Mouse (Mus musculus): ENCODE results near the gene Sh3rf1. TPM values are rescaled to one million over a fixed set of nuclear protein-coding genes. Genes with fewer than 3 reads are reported as not detected.

Sh3rf1 gene
- polyA plus RNA-seq, 1 experiment from 2014 or later, result 5.3 TPM

GRCm38 (mm10) chr8:61242896-61243295 lies 19.2 kb downstream of the Sh3rf1 start:
- Histone ChIP-seq H3K27me3 (replicated peaks) (peaks cover 6% of the 10 kb centered on the region), H3K27ac (replicated peaks) (no peak overlapping the region), H3K4me3 (no peak overlapping the region), H3K9me3 (peaks cover 8% of the 10 kb centered on the region), H3K36me3 (peaks cover 16% of the 10 kb centered on the region), H3K9ac (no peak overlapping the region), H3K4me1 (peaks cover 10% of the 10 kb centered on the region), H3K4me2 (peak overlapping the region; percentile 35)
- no peak for ATAC-seq (ENCODE audit: extremely low read depth, insufficient number of reproducible peaks, low FRiP score, low TSS enrichment)
- WGBS, result 91% methylated on average over 19 of the region's 19 CpGs

GRCm38 (mm10) chr8:61243491-61243890 lies 19.8 kb downstream of the Sh3rf1 start:
- Histone ChIP-seq H3K4me1 (peaks cover 16% of the 10 kb centered on the region), H3K27ac (replicated peaks) (0 out of 2 replicates have a peak overlapping the region, but pooled peaks have one; percentile 15), H3K4me2 (peak overlapping the region; percentile 35), H3K27me3 (replicated peaks) (peaks cover under 1% of the 10 kb centered on the region; the same call in 1 of the 2 replicates), H3K9me3 (peaks cover 8% of the 10 kb centered on the region), H3K36me3 (peaks cover 16% of the 10 kb centered on the region), H3K9ac (no peak overlapping the region), H3K4me3 (no peak overlapping the region)
- 66% methylated on average over 5 of the region's 5 CpGs for WGBS
- no peak for ATAC-seq (ENCODE audit: extremely low read depth, insufficient number of reproducible peaks, low FRiP score, low TSS enrichment)

- H3K9ac ChIP-seq, result no peak overlapping the region
- H3K27me3 ChIP-seq (replicated peaks), result no peaks in the 10 kb centered on the region; the same call in 1 of the 2 replicates
- H3K4me3 ChIP-seq, result no peak overlapping the region
- peaks cover 20% of the 10 kb centered on the region for H3K36me3 ChIP-seq
- no peak overlapping the region for H3K27ac ChIP-seq (replicated peaks)
- WGBS, result 90% methylated on average over 7 of the region's 7 CpGs
- peaks cover 12% of the 10 kb centered on the region for H3K9me3 ChIP-seq
- H3K4me2 ChIP-seq, result no peak overlapping the region
- no peak for ATAC-seq (ENCODE audit: extremely low read depth, insufficient number of reproducible peaks, low FRiP score, low TSS enrichment)
- peaks cover 16% of the 10 kb centered on the region for H3K4me1 ChIP-seq
Observed at GRCm38 (mm10) chr8:61244157-61244556, 20.5 kb downstream of the Sh3rf1 start.

- H3K27me3 ChIP-seq (replicated peaks), result no peaks in the 10 kb centered on the region
- H3K27ac ChIP-seq (replicated peaks), result peak overlapping the region; percentile 53
- peaks cover 16% of the 10 kb centered on the region for H3K4me1 ChIP-seq
- peaks cover 15% of the 10 kb centered on the region for H3K9me3 ChIP-seq
- no peak for ATAC-seq (ENCODE audit: extremely low read depth, insufficient number of reproducible peaks, low FRiP score, low TSS enrichment)
- WGBS, result 54% methylated on average over 13 of the region's 13 CpGs
- H3K36me3 ChIP-seq, result peaks cover 18% of the 10 kb centered on the region
- H3K4me2 ChIP-seq, result peak overlapping the region; percentile 30
- no peak overlapping the region for H3K4me3 ChIP-seq
- H3K9ac ChIP-seq, result no peak overlapping the region; the same call in 1 of the 2 replicates
Observed at GRCm38 (mm10) chr8:61247270-61248025, 23.8 kb downstream of the Sh3rf1 start.

GRCm38 (mm10) chr8:61249511-61249910 lies 25.8 kb downstream of the Sh3rf1 start:
- Histone ChIP-seq H3K4me3 (no peak overlapping the region), H3K9me3 (peaks cover 13% of the 10 kb centered on the region), H3K36me3 (peaks cover 10% of the 10 kb centered on the region), H3K27me3 (replicated peaks) (no peaks in the 10 kb centered on the region), H3K4me1 (peaks cover 21% of the 10 kb centered on the region), H3K27ac (replicated peaks) (no peak overlapping the region), H3K4me2 (no peak overlapping the region), H3K9ac (no peak overlapping the region)
- no peak for ATAC-seq (ENCODE audit: extremely low read depth, insufficient number of reproducible peaks, low FRiP score, low TSS enrichment)
- 86% methylated on average over 4 of the region's 4 CpGs for WGBS

GRCm38 (mm10) chr8:61254196-61254595 lies 30.5 kb downstream of the Sh3rf1 start:
- Histone ChIP-seq H3K27ac (replicated peaks) (no peak overlapping the region), H3K4me1 (peaks cover 25% of the 10 kb centered on the region), H3K4me2 (no peak overlapping the region), H3K9ac (no peak overlapping the region), H3K36me3 (peaks cover 6% of the 10 kb centered on the region), H3K27me3 (replicated peaks) (no peaks in the 10 kb centered on the region), H3K9me3 (peaks cover 8% of the 10 kb centered on the region), H3K4me3 (no peak overlapping the region)
- 60% methylated on average over 5 of the region's 5 CpGs for WGBS
- no peak for ATAC-seq (ENCODE audit: extremely low read depth, insufficient number of reproducible peaks, low FRiP score, low TSS enrichment)

- no peak overlapping the region for H3K4me3 ChIP-seq
- no peak overlapping the region for H3K4me2 ChIP-seq
- H3K36me3 ChIP-seq, result no peaks in the 10 kb centered on the region
- no peaks in the 10 kb centered on the region for H3K27me3 ChIP-seq (replicated peaks)
- H3K9ac ChIP-seq, result no peak overlapping the region
- no peaks in the 10 kb centered on the region for H3K9me3 ChIP-seq
- ATAC-seq (ENCODE audit: extremely low read depth, insufficient number of reproducible peaks, low FRiP score, low TSS enrichment), result no peak
- no peak overlapping the region for H3K27ac ChIP-seq (replicated peaks)
- peaks cover 25% of the 10 kb centered on the region for H3K4me1 ChIP-seq
- WGBS, result 67% methylated on average over 9 of the region's 9 CpGs
Observed at GRCm38 (mm10) chr8:61258828-61259227, 35.2 kb downstream of the Sh3rf1 start.

GRCm38 (mm10) chr8:61259526-61259925 lies 35.9 kb downstream of the Sh3rf1 start:
- H3K9me3 ChIP-seq, result no peaks in the 10 kb centered on the region
- H3K4me2 ChIP-seq, result no peak overlapping the region
- no peak overlapping the region for H3K4me3 ChIP-seq
- no peaks in the 10 kb centered on the region for H3K27me3 ChIP-seq (replicated peaks)
- 80% methylated on average over 7 of the region's 7 CpGs for WGBS
- H3K27ac ChIP-seq (replicated peaks), result no peak overlapping the region
- no peaks in the 10 kb centered on the region for H3K36me3 ChIP-seq
- ATAC-seq (ENCODE audit: extremely low read depth, insufficient number of reproducible peaks, low FRiP score, low TSS enrichment), result no peak
- no peak overlapping the region for H3K9ac ChIP-seq
- H3K4me1 ChIP-seq, result peaks cover 20% of the 10 kb centered on the region

GRCm38 (mm10) chr8:61260530-61260929 lies 36.9 kb downstream of the Sh3rf1 start:
- WGBS, result 81% methylated on average over 7 of the region's 7 CpGs
- Histone ChIP-seq H3K9ac (no peak overlapping the region), H3K36me3 (no peaks in the 10 kb centered on the region), H3K4me1 (peaks cover 22% of the 10 kb centered on the region), H3K4me2 (no peak overlapping the region), H3K9me3 (no peaks in the 10 kb centered on the region), H3K27me3 (replicated peaks) (no peaks in the 10 kb centered on the region), H3K4me3 (no peak overlapping the region), H3K27ac (replicated peaks) (no peak overlapping the region)
- no peak for ATAC-seq (ENCODE audit: extremely low read depth, insufficient number of reproducible peaks, low FRiP score, low TSS enrichment)

- no peak for ATAC-seq (ENCODE audit: extremely low read depth, insufficient number of reproducible peaks, low FRiP score, low TSS enrichment)
- Histone ChIP-seq H3K9me3 (no peaks in the 10 kb centered on the region), H3K36me3 (no peaks in the 10 kb centered on the region), H3K4me3 (no peak overlapping the region), H3K9ac (no peak overlapping the region), H3K4me1 (peaks cover 21% of the 10 kb centered on the region), H3K27me3 (replicated peaks) (no peaks in the 10 kb centered on the region), H3K4me2 (no peak overlapping the region), H3K27ac (replicated peaks) (no peak overlapping the region)
- WGBS, result 71% methylated on average over 4 of the region's 4 CpGs
Observed at GRCm38 (mm10) chr8:61261374-61261773, 37.7 kb downstream of the Sh3rf1 start.

- ATAC-seq (ENCODE audit: extremely low read depth, insufficient number of reproducible peaks, low FRiP score, low TSS enrichment), result no peak
- peaks cover 22% of the 10 kb centered on the region for H3K4me1 ChIP-seq
- H3K9ac ChIP-seq, result no peak overlapping the region
- 89% methylated on average over 4 of the region's 4 CpGs for WGBS
- no peaks in the 10 kb centered on the region for H3K27me3 ChIP-seq (replicated peaks)
- H3K27ac ChIP-seq (replicated peaks), result no peak overlapping the region
- H3K4me2 ChIP-seq, result no peak overlapping the region
- H3K4me3 ChIP-seq, result no peak overlapping the region
- no peaks in the 10 kb centered on the region for H3K36me3 ChIP-seq
- H3K9me3 ChIP-seq, result no peaks in the 10 kb centered on the region
Observed at GRCm38 (mm10) chr8:61263691-61264090, 40.0 kb downstream of the Sh3rf1 start.

- 23% methylated on average over 7 of the region's 7 CpGs for WGBS
- Histone ChIP-seq H3K9me3 (no peaks in the 10 kb centered on the region), H3K9ac (no peak overlapping the region), H3K36me3 (no peaks in the 10 kb centered on the region), H3K4me3 (no peak overlapping the region), H3K4me2 (peak overlapping the region; percentile 21; the same call in 1 of the 2 replicates), H3K27ac (replicated peaks) (peak overlapping the region; percentile 61; the same call in 1 of the 2 replicates), H3K27me3 (replicated peaks) (no peaks in the 10 kb centered on the region), H3K4me1 (peaks cover 19% of the 10 kb centered on the region)
- no peak for ATAC-seq (ENCODE audit: extremely low read depth, insufficient number of reproducible peaks, low FRiP score, low TSS enrichment)
Observed at GRCm38 (mm10) chr8:61264881-61265280, 41.2 kb downstream of the Sh3rf1 start.
